Mouse (Mus musculus) limb, embryonic 12.5 days (tissue): ENCODE measurements around the gene Hmgn1. TPM values are rescaled to one million over a fixed set of nuclear protein-coding genes. Genes with fewer than 3 reads are reported as not detected.
"Not testable (repeated sequence)": the region's sequence is repeated elsewhere in the genome, so short reads cannot be mapped to it uniquely, and the experiment has no call there.

Experiments used
- ATAC-seq: fragments of 200-750 bp; cut with Nextera tagmentation; 2 replicates; pipeline ENCODE4 v1.8.0; 2017; ENCODE audit warnings: low read depth, moderate TSS enrichment; ENCODE audit not compliant: insufficient number of reproducible peaks, insufficient read depth, low FRiP score, low TSS enrichment
- H3K27ac ChIP-seq: fragments of 300-500 bp; sonication (generic); 2 replicates; pipeline ENCODE4 v1.5.1; 2016; ENCODE audit warnings: mild to moderate bottlenecking, moderate library complexity
- H3K27me3 ChIP-seq: fragments of 300-500 bp; sonication (generic); 2 replicates; pipeline ENCODE4 v1.6.1; 2016; ENCODE audit warnings: mild to moderate bottlenecking, moderate library complexity
- H3K36me3 ChIP-seq: fragments of 300-500 bp; sonication (generic); 2 replicates; pipeline ENCODE4 v1.6.1; 2016; ENCODE audit warnings: mild to moderate bottlenecking, moderate library complexity
- H3K4me1 ChIP-seq: fragments of 300-500 bp; sonication (generic); replicated peaks from 2 replicates; pipeline ENCODE4 v1.6.1; 2016
- H3K4me2 ChIP-seq: fragments of 300-500 bp; sonication (generic); 2 replicates; pipeline ENCODE4 v1.6.1; 2016; ENCODE audit warnings: mild to moderate bottlenecking, moderate library complexity
- H3K4me3 ChIP-seq: fragments of 300-500 bp; sonication (generic); replicated peaks from 2 replicates; pipeline ENCODE4 v1.5.1; 2016; ENCODE audit warnings: mild to moderate bottlenecking
- H3K9ac ChIP-seq: fragments of 300-500 bp; sonication (generic); replicated peaks from 2 replicates; pipeline ENCODE4 v1.6.1; 2016; ENCODE audit warnings: mild to moderate bottlenecking, moderate library complexity
- H3K9me3 ChIP-seq: fragments of 300-500 bp; sonication (generic); 2 replicates; pipeline ENCODE4 v1.6.1; 2016; ENCODE audit warnings: mild to moderate bottlenecking, moderate library complexity
- WGBS: fragments of 180-500 bp; shearing (Covaris S2); methylation state at CpG from one replicate; pipeline ENCODE4 v1.1.7; 2016; 5-methylcytosine and 5-hydroxymethylcytosine counted together
- polyA plus RNA-seq: library from polyadenylated mRNA; unstranded; fragments of >200 nt; fragmentation: Nextera tagmentation; extraction: Ambion mirVana; gene quantifications from 2 replicates; pipeline ENCODE4 v1.2.1, GENCODE M21; 2016

The Hmgn1 gene
- polyA plus RNA-seq, 1 experiment from 2014 or later, result 1,014 TPM

DNA sequence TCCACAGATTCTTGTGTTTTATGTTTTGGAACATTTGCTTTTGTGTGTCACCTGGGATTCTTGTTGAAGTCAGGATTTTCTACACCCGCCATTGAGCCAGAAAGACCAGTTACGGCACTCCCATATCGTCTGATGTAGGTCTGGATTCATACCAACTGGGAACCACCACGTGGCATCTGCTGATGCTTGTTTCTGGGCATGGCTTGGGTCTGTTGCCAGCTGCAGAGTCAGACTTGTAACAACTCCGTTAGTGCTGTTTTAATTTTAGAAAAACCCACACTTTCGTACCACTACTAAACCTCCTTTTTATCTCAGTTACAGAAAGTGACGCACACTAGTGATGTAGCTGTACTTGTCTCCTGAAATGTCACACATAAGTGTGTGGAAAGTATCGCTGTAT is 28.5 kb upstream of the Hmgn1 start:
- ATAC-seq, result no peak
- no peak overlapping the region for H3K27ac ChIP-seq
- WGBS, result 94% methylated on average over 8 of the region's 8 CpGs

DNA sequence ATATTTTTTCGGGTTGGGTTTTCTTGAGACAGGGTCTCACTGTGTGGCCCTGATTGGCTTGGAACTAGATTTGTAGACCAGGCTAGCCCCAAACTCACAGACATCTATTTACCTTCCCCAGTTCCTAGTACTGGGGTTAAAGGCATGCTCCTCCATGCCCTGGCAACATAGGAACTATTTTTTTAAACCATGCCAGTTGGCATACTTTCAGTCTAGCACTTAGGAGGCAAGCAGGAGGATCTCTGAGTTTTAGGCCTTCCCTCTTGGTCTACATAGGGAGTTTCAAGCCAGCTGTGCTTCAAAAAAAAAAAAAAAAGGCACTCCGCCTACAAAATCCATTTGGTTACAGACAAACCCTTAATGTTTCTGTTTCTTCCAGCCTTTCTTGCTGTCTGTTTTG is 26.9 kb upstream of the Hmgn1 start:
- H3K27ac ChIP-seq, result no peak overlapping the region
- no peaks in the 10 kb centered on the region for H3K9me3 ChIP-seq
- WGBS, result 93% methylated on average over 2 of the region's 2 CpGs
- H3K27me3 ChIP-seq, result no peaks in the 10 kb centered on the region
- peaks cover 40% of the 10 kb centered on the region; the same call in 1 of the 2 replicates for H3K36me3 ChIP-seq
- H3K9ac ChIP-seq, result no peak overlapping the region
- H3K4me2 ChIP-seq, result no peak overlapping the region
- no peak overlapping the region for H3K4me3 ChIP-seq
- ATAC-seq, result no peak
- H3K4me1 ChIP-seq, result peaks cover 8% of the 10 kb centered on the region; the same call in 1 of the 2 replicates

More for the DNA sequence above, 28.5 kb upstream of the Hmgn1 start:
- peaks cover 40% of the 10 kb centered on the region; the same call in 1 of the 2 replicates for H3K36me3 ChIP-seq
- peaks cover 10% of the 10 kb centered on the region for H3K4me1 ChIP-seq
- H3K27me3 ChIP-seq, result no peaks in the 10 kb centered on the region
- no peak overlapping the region for H3K9ac ChIP-seq
- no peak overlapping the region for H3K4me2 ChIP-seq
- H3K9me3 ChIP-seq, result no peaks in the 10 kb centered on the region
- no peak overlapping the region for H3K4me3 ChIP-seq

DNA sequence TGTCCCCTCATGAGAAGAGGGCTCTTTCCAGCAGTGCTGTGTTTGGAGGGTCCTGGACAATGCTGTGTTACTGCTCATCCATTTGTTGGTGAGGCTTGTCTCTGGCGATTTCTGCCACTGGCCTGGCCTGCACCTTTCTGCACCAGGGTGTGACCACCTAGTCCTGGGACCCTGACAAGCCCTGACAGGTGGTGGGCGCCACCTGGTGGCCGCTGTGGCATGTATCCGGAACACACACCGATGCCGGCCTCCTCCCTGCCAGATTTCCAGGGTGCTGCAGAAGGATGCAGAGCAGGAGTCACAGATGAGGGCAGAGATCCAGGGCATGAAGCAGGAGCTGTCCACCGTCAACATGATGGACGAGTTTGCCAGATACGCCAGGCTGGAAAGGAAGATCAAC is 24.0 kb upstream of the Hmgn1 start:
- Histone ChIP-seq H3K36me3 (peaks cover 32% of the 10 kb centered on the region; the same call in 1 of the 2 replicates), H3K27ac (no peak overlapping the region), H3K27me3 (no peaks in the 10 kb centered on the region), H3K4me1 (no peaks in the 10 kb centered on the region), H3K9me3 (no peaks in the 10 kb centered on the region), H3K4me2 (no peak overlapping the region), H3K9ac (no peak overlapping the region), H3K4me3 (no peak overlapping the region)
- WGBS, result 28% methylated on average over 9 of the region's 9 CpGs
- ATAC-seq, result 0 out of 2 replicates have a peak, but pooled peaks have one; percentile 18

DNA sequence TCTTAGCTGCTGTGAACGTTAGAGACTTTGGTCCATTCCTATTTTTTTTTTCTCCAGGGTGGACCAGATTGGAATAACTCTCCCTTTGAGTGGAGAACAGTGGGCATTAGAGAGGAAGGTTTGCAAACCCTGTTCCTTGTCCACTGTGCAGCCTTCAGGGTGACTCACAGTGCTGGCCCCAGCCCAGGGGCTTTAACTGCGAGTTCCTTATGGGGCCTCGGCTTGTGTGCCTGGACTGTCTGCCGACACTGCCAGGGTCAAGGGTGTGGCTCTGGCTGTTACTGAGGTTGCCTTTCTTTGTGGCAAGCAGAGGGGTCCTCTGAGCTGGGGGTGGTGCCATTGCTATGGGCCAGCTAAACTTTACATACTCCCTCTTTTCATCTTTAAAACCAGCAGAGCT is 23.5 kb upstream of the Hmgn1 start:
- H3K9me3 ChIP-seq, result no peaks in the 10 kb centered on the region
- H3K4me2 ChIP-seq, result no peak overlapping the region
- no peak overlapping the region for H3K27ac ChIP-seq
- no peak for ATAC-seq
- peaks cover 5% of the 10 kb centered on the region; the same call in 1 of the 2 replicates for H3K4me1 ChIP-seq
- no peak overlapping the region for H3K9ac ChIP-seq
- WGBS, result 71% methylated on average over 4 of the region's 4 CpGs
- H3K27me3 ChIP-seq, result no peaks in the 10 kb centered on the region
- H3K36me3 ChIP-seq, result peaks cover 30% of the 10 kb centered on the region; the same call in 1 of the 2 replicates
- H3K4me3 ChIP-seq, result no peak overlapping the region

DNA sequence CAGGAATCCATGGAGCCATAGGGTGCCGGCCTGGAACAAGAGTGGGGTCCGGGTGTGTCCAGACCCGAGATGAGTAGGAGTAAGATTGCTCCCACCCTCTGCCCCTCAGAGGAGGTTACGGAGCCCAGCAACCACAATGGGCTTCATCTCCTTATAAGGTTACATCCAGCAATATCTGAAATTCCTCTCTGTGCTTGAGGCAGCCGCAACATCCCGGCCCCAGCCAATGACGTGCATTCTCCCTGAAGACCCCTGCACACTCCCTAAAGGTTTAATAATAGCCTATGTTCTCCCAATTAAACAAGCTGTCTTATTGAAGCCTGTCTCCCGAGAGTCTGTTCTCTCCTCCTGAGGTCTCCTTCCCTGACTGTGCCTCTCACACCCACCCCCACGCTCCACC is 21.8 kb upstream of the Hmgn1 start:
- peaks cover 20% of the 10 kb centered on the region; the same call in 1 of the 2 replicates for H3K36me3 ChIP-seq
- 73% methylated on average over 9 of the region's 9 CpGs for WGBS
- H3K4me3 ChIP-seq, result no peak overlapping the region
- peaks cover 8% of the 10 kb centered on the region; the same call in 1 of the 2 replicates for H3K4me1 ChIP-seq
- H3K4me2 ChIP-seq, result no peak overlapping the region
- H3K27ac ChIP-seq, result no peak overlapping the region
- ATAC-seq, result no peak
- H3K9me3 ChIP-seq, result no peaks in the 10 kb centered on the region
- H3K9ac ChIP-seq, result no peak overlapping the region
- H3K27me3 ChIP-seq, result no peaks in the 10 kb centered on the region

DNA sequence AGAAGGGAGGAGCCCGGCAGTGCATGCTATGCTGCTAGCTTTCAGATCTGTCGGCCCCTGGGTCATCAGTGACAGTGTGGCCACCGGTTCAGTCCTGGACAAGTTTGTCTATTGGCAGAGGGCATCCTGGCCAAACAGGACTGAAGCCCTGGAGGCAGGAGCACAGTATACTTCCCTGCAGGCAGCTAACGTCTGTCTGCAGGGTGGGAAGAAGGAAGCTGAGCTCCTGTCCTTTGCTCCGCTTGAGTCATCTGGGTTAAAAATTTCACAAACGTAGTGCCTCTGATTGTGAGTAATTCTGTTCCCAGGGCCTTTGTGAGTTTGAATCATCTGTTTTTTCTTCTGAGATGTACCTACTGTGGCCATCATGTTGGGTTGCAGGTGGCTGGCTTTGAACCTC is 21.3 kb upstream of the Hmgn1 start:
- WGBS, result 84% methylated on average over 6 of the region's 6 CpGs
- Histone ChIP-seq H3K36me3 (peaks cover 16% of the 10 kb centered on the region; the same call in 1 of the 2 replicates), H3K4me2 (no peak overlapping the region), H3K4me3 (no peak overlapping the region), H3K9ac (no peak overlapping the region), H3K27ac (no peak overlapping the region), H3K27me3 (no peaks in the 10 kb centered on the region), H3K9me3 (no peaks in the 10 kb centered on the region), H3K4me1 (peaks cover 8% of the 10 kb centered on the region; the same call in 1 of the 2 replicates)
- no peak for ATAC-seq

DNA sequence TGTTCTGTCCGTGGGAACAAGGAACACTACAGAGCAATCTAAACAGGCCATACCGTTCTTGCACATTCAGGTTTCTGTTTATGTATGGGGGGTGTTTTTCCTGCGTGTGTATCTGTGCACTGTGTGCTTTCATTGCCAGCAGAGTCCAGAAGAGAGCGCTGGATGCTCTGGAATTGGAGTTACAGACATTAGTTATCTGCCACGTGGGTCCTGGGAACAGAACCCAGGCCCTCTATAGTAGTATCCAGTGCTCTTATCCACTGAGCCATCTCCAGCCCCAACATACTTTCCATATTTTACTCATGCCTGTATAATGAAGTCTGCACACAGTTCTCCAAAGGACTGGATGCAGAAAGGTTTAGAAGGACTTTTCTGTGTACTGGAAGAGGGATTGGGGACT is 18.3 kb upstream of the Hmgn1 start:
- Histone ChIP-seq H3K9ac (peak overlapping the region; percentile 63), H3K4me2 (peak overlapping the region; percentile 74), H3K27me3 (no peaks in the 10 kb centered on the region), H3K4me1 (peaks cover 8% of the 10 kb centered on the region; the same call in 1 of the 2 replicates), H3K9me3 (0 out of 2 replicates have a peak, but pooled peaks cover 4% of the 10 kb centered on the region), H3K36me3 (no peaks in the 10 kb centered on the region), H3K4me3 (peak overlapping the region; percentile 76), H3K27ac (peak overlapping the region; percentile 57; the same call in 1 of the 2 replicates)
- 2% methylated on average over 5 of the region's 5 CpGs for WGBS
- no peak for ATAC-seq

DNA sequence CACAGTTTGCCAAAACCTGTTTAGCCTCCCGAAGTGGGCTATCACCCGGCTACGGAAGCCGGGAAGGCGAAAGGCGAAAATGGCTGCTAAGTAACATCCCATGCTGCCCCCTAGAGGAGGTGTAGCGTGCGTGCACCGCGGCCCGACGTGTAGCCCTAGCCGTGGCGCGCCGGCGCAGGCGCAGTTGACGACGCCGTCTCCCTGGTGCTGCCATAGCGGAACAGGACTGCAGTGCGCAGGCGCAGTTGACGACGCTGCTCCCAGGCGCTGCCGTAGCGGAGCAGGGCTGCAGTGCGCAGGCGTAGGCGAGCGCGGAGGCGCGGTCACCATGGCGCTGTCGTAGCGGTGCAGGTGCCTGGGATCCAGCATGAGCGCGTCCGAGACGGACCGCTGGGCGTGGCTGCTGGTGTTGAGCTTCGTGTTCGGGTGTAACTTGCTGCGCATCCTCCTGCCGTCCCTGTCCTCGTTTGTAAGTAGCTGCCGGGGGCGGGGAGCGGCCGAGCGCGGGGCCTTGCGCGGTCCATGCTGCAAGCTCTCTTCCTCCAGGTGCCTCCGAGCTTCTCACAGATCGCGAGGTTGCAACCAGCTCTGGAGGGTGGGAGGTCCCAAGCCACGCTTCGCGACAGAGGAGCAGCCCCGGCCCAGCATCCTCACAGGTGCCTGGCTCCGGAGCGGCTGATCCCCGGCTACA is 17.7 kb upstream of the Hmgn1 start, which contains the start of gene Wrb:
Gene Wrb (plus strand): TSS at position 298 of the 691 bp plus-strand sequence.
- peak within 1 kb of the TSS; percentile 63 for H3K9ac ChIP-seq
- peak within 1 kb of the TSS; percentile 74 for H3K4me2 ChIP-seq
- H3K27ac ChIP-seq, result peak within 1 kb of the TSS; percentile 57; the same call in 1 of the 2 replicates
- 0 out of 2 replicates have a peak, but pooled peaks cover 6% of the 10 kb centered on the region for H3K9me3 ChIP-seq
- WGBS, result under 1% methylated on average over 68 of the region's 68 CpGs
- H3K4me3 ChIP-seq, result peak within 1 kb of the TSS; percentile 76
- H3K36me3 ChIP-seq, result no peaks in the 10 kb centered on the region
- peaks cover 8% of the 10 kb centered on the region; the same call in 1 of the 2 replicates for H3K4me1 ChIP-seq
- peak; percentile 96 for ATAC-seq
- H3K27me3 ChIP-seq, result no peaks in the 10 kb centered on the region

DNA sequence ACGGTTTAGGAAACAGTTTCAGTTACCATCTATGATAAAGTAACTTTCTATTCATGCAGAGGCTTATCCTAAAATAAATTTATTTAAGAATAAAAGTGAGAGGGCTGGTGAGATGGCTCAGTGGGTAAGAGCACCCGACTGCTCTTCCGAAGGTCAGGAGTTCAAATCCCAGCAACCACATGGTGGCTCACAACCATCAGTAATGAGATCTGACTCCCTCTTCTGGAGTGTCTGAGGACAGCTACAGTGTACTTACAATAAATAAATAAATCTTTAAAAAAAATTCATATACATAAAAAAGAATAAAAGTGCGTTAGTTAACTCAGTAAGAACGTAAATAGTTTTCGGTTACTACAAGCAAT is 17.2 kb upstream of the Hmgn1 start:
- not testable (repeated sequence) for ATAC-seq, H3K27me3 ChIP-seq, H3K9ac ChIP-seq, H3K36me3 ChIP-seq, H3K4me1 ChIP-seq, H3K9me3 ChIP-seq, H3K27ac ChIP-seq
- Histone ChIP-seq H3K4me2 (peak overlapping the region; percentile 74), H3K4me3 (peak overlapping the region; percentile 76)
- WGBS, result 23% methylated on average over 6 of the region's 6 CpGs

DNA sequence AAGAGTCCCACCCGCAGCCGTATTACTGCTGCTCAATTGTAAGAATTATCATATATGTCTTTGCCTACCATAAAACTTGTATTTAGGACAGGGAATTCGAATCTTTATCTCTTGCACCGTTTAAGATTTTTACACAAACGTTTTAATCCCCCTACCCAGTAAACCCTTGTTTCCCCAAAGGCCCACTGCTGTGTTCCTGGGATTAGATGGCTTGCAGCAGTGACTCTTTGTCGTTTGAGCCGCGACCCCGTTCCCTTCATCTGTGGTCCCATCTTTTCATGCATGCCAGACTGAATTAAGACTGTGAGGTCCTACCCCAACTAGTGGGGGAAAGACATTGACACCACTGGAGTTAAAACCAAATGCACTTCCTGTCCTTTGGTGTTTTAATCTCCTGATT is 937 bp upstream of the Hmgn1 start:
- Histone ChIP-seq H3K27ac (peak overlapping the region; percentile 96), H3K9me3 (no peaks in the 10 kb centered on the region), H3K4me1 (peaks cover 21% of the 10 kb centered on the region), H3K27me3 (no peaks in the 10 kb centered on the region), H3K4me2 (peak overlapping the region; percentile 89), H3K36me3 (peaks cover 34% of the 10 kb centered on the region), H3K9ac (peak overlapping the region; percentile 76), H3K4me3 (peak overlapping the region; percentile 93)
- no peak for ATAC-seq
- WGBS, result 2% methylated on average over 9 of the region's 9 CpGs

DNA sequence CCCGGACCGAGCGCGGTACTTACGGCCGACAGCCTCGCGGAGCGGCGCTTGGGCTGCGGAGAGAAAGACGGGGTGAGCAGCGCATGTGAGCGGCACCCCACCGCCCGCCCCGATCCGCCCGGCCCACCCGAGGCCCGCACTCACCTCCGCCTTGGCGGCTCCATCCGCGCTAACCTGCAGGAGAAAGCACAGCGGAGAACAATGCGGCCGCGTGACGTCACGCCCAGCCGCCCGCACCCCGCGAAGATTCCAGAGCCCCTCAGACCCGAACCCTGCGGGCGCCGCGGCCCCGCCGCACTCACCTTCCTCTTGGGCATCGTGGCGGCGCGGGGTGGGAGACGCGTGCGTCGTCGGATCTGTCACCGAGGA is 257 bp downstream of the Hmgn1 start:
- ATAC-seq, result peak; percentile 38
- Histone ChIP-seq H3K4me3 (peak overlapping the region; percentile 93), H3K9ac (peak overlapping the region; percentile 99), H3K4me2 (peak overlapping the region; percentile 89), H3K9me3 (no peaks in the 10 kb centered on the region), H3K4me1 (peaks cover 21% of the 10 kb centered on the region), H3K27ac (peak overlapping the region; percentile 98), H3K27me3 (no peaks in the 10 kb centered on the region), H3K36me3 (peaks cover 46% of the 10 kb centered on the region)
- WGBS, result under 1% methylated on average over 52 of the region's 52 CpGs
